Mouse (Mus musculus) frontal cortex, postnatal 10 days (tissue): ENCODE data around the gene Mns1.
"Not testable (repeated sequence)": the region's sequence is repeated elsewhere in the genome, so short reads cannot be mapped to it uniquely, and the experiment has no call there.

Source experiments
- DNase-seq, 2 experiments: peaks; one replicate each; pipeline ENCODE4 v3.0.0; 2022; ENCODE audit warnings: low spot score in 2 of 2, mixed read lengths in 1 of 2

The Mns1 gene

DNA sequence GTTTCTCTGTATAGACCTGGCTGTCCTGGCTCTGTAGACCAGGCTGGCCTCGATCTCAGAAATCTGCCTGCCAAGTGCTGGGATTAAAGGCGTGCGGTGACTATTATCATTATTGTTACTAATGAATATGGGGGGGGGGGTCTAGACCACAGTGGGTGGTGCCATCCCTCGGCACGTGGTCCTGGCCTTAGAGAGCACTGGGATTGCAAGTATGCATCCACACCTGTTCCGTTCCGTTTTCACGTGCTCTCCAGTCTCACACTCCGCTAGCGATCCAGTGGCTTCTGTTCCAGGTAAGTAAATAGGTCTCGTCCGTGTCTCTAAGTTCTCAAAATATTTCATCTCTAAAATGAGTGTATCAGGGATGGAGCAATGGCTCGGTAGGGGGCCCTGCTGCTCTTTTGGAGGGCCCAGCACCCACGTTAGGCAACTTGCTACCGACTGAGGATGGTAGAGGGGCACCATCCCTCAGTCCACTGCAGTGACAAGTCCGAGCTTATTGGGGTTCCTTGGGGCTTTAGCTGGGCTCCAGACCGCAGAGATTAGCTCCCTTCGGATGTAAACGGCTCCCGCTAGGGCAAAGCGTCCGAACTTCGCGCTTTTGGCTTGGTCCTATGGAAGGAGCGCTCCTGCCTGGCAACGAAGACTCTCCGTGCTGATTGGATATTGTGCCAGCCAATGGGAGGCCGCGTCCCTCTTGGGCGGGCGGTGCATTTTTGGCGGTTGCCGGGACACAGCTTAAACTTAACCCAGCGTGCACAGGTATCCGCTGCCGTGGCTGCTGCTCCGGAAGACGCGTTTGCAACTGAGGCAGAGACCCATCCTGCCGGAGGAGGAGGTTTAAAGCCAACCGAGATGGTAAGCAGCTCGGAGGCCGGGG lies at the start of gene Mns1:
TSS of gene Mns1 (plus strand) at position 190 of the 880 bp plus-strand sequence.
- peak; percentile 86 to 93 for DNase-seq

DNA sequence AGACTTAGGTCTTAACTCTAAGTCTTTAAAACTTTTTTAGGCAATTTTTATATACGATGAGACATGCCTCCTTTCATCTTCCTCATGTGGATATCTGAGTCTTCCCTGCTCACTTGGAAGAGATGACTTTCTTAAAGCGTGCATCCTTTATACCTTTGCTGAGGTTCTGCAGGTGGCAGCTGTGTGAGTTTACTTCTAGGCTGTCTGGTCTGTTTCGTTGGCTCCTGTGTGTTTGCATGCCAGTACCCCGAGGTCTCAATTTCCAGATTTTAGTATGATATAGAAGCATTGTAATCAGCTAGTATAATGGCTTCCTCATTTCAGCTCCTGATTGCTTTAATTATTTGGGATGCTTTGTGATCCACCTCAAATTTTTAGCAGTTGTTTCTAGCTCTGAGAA lies 48.9 kb upstream of the Mns1 start:
- DNase-seq: no peak

- DNase-seq: no peak
Measured at GRCm38 (mm10) chr9:72389431-72390002, 48.3 kb upstream of the Mns1 start.

- DNase-seq: no peak
Measured at GRCm38 (mm10) chr9:72390321-72391077, 47.3 kb upstream of the Mns1 start.

DNA sequence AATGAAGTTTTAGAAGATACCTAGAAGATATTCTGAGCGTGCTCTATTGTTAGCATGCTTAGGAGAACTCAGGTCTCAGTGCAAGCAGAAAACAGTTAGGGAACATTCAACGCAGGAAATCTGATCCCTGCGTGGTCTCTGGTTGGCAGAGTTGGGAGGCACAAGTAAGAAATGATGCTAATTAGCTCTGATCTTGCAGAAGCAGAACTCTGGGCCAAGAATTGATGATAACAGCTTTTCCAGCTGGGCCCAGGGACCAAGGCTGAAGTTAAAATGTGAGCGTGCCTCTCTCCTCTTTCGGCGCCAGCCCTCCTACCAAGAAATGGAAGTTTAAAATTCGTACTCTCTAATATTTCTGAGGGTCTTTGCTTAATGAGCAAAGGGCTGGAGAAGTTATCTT lies 45.1 kb upstream of the Mns1 start:
- no peak for DNase-seq

DNA sequence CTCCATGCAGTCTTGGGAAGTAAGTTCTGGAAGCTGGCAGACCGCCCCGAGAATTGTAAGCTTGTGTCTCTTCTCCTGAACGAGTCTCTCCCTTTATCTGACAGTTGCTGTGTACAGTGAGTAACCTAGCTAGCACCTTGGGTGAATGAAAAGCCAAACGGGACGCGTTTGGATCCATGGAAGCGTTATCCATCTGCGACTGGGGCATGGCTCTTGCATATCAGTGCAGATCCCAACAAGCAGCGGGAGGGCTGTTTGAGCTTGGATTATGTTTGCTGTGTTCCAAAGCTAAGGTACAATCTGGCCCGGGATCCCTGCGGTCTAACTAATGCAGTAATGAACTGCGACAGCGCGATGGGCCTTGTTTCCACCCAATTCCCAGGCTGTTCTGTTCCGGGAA lies 44.6 kb upstream of the Mns1 start:
- no peak for DNase-seq

GRCm38 (mm10) chr9:72393869-72394341 lies 43.9 kb upstream of the Mns1 start:
- DNase-seq: no peak

DNA sequence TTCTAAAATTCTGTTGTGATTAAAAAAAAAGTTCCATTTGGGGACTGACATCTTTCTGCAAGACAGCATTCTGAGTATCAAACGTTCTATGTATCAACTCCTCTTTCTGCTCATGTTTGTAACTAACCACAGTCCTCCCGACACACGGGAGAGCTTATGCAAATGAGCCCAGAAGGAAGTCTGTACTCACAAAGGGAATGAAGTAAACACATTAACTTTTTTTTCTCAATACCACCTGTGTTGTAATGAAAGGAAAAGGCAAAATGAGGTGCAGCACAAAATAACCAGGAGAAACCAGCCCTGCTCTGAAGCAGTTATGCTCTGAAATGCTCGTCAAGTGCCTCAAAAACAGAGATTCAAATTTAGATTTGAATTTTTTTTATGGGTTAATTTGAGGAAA lies 37.7 kb upstream of the Mns1 start:
- no peak for DNase-seq

- DNase-seq: not testable (repeated sequence)
Measured at GRCm38 (mm10) chr9:72401769-72402168, 36.0 kb upstream of the Mns1 start.

GRCm38 (mm10) chr9:72403421-72403820 lies 34.4 kb upstream of the Mns1 start:
- no peak for DNase-seq

DNA sequence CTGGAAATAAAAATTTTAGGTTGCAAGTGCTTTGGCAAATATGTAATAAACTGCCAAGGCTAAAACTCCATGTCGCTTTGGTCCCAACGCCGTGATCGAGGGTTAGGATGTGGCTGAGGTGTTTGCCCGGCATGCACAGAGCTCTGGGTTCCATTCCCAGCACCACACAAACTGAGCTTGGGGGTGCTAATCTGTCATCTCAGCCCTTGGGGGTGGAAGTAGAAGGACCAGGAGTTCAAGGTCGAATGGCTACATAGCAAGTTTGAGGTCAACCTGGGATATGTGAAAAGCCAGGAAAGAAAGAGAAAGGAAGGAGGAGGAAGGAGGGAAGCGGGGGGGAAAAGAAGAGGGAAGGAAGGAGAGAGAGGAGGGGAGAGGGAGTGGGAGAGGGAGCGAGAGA lies 33.4 kb upstream of the Mns1 start:
- no peak for DNase-seq

DNA sequence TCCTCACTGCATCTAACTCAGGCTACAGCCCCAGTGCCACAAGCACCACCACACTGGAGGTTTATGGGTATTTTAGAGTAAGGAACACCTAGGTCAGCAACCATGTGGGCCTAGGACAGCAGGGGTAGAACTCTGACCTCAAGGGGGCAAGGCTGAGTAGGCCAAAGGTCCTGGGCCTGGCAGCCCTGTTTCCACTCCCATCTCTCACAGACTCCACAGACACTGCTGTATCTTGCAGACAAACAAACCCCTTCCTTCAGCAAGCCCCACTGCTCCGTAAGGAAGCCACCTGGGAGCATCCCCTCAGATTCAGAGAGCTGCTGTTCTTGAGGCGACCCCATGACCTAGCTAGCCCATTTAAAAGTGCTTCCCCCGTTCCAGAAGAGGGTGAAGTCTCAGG lies 32.9 kb upstream of the Mns1 start:
- no peak for DNase-seq

- DNase-seq: no peak
Measured at GRCm38 (mm10) chr9:72405882-72406638, 31.8 kb upstream of the Mns1 start.

- DNase-seq: peak in 1 of 2 experiments; percentile 70
Measured at GRCm38 (mm10) chr9:72408131-72408586, 29.7 kb upstream of the Mns1 start.

DNA sequence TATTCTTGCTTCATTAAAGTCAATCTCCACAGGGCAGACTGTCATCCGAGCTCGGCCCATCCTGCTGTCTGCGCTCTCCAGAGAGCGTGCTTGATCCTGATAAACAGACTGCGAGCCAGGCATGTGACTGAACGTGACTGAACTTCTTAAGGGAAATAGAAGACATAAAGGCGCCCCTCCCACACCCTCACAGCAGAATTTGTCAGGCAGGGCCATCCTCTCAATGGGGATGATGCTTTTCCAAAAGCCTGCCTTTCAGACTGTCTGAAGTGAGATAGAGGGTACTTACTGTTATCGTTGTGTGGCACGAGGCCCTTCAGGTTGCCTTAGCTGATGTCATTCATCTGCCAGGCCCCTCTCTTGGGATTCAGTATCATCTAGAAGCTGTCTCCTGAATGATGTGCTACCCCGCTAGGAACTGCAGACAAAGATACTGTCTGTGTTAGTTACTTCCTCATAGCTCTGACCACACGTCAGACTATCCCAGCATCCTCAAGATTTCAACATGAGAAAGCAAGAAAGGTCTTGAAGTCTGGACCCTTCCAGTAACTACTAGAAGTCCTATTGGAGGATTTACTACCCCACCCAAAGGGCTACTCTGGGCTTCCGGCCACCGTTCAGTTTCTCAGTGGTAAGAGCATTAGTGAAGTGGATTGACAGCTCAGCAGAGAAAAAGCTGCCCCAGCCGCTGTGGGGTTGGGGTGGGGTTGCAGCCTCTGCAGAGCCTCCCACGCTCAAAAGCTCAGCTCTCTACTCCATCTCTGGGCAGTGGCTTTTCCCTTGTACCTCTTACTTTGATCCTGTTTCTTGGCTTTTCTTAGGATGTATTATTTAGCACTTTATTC lies 28.2 kb upstream of the Mns1 start:
- no peak for DNase-seq

GRCm38 (mm10) chr9:72411746-72412145 lies 26.1 kb upstream of the Mns1 start:
- no peak for DNase-seq

DNA sequence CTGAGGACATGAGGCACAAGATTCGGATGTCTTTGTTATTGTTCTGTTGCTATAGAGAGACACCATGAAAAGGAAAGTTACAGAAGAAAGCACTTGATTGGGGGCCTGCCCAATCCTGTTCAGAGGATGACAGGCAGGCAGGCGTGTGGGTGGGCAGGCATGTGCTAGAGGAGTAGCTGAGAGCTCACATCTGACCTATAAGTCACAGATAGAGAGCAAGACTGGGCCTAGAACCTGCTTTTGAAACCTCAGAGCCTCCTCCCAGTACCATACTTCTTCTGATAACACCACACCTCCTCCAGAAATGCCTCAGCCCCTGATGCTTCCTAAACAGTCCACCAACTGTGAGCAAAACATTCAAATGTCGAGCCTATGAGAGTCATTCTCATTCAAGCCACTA lies 19.4 kb upstream of the Mns1 start:
- DNase-seq: no peak

GRCm38 (mm10) chr9:72420490-72420889 lies 17.3 kb upstream of the Mns1 start:
- DNase-seq: no peak

GRCm38 (mm10) chr9:72422284-72422683 lies 15.5 kb upstream of the Mns1 start:
- DNase-seq: no peak

GRCm38 (mm10) chr9:72422753-72423152 lies 15.1 kb upstream of the Mns1 start:
- DNase-seq: no peak
